ENCODE assay signal across 8 mouse cellular contexts in the genomic region with DNA sequence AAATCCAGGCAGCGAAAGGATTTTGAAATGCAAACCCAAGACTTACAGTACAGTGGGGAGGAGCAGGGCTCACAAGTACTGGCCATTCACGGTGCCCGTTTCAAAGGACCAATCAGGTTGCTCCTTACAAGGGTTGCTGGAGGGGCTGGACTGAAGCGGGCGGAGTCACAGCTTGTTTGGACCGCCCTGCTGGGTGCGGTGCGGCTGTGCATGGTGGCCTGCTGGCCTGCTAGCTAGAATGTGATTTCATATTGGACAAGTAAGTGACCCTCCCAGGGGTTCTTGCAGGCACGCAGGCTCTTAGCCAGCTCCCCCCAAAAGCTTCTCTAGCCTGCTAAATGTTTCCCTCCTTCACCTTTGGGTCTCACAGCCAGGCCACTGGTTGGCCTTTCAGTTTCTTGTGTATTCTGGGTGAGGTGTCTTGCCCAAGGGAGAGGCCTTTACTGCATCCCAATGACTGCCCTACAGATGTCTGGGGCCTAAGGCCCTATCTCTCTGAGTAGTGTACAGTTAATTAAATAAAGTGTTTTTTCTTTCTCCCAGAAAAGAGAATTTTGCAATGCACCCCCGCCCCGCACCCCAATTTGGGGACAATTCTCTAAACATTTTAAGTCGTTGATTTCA. TPM values are rescaled to one million over a fixed set of nuclear protein-coding genes. Genes with fewer than 3 reads are reported as not detected.
A peak's percentile ranks its signal among the peaks of the same experiment; 100 is the strongest.
DNase-seq lines count a peak whose midpoint lies in the region; ATAC-seq and TF ChIP-seq lines count a peak whose summit lies in the region.

A gene (plus strand): TSS at position 175 of the 624 bp plus-strand sequence.

- peak; percentile 95 for TF ChIP-seq POLR2A in lung, adult 2 months (IDR thresholded peaks at IDR 0.05; ENCODE audit: borderline replicate concordance, extremely low read depth, low read depth, low read length)

- peak within 1 kb of the TSS; percentile 58 for H3K4me3 ChIP-seq in layer of hippocampus, adult 2 months
- peak within 1 kb of the TSS; percentile 56 for H3K4me3 ChIP-seq in lung, adult 2 months (replicated peaks; ENCODE audit: extremely low read depth, low read depth, low read length)
- H3K4me3 ChIP-seq in neural tube, embryonic 15.5 days (replicated peaks), result peak within 1 kb of the TSS; percentile 45

- peak; percentile 62 for TF ChIP-seq CTCF in layer of hippocampus, adult 2 months (conservative IDR thresholded peaks at IDR 0.05)
- TF ChIP-seq CTCF in lung, adult 2 months (IDR thresholded peaks at IDR 0.05; ENCODE audit: insufficient read depth, low read length), result no peak

- peak within 1 kb of the TSS; percentile 96 for H3K27ac ChIP-seq in layer of hippocampus, adult 2 months
- H3K27ac ChIP-seq in neural tube, embryonic 15.5 days (replicated peaks), result peak within 1 kb of the TSS; percentile 83

- WGBS in lung, adult 2 months, result 26% methylated on average over 12 of the region's 12 CpGs
- 24% methylated on average over 12 of the region's 12 CpGs for WGBS in neural tube, embryonic 15.5 days

- peak within 1 kb of the TSS; percentile 58 for H3K9ac ChIP-seq in neural tube, embryonic 15.5 days (replicated peaks)

- no peaks in the 10 kb centered on the region for H3K36me3 ChIP-seq in neural tube, embryonic 15.5 days

- peaks cover 2% of the 10 kb centered on the region for H3K4me1 ChIP-seq in lung, adult 2 months (ENCODE audit: control insufficient read depth, insufficient read depth, low read length)
- peaks cover 9% of the 10 kb centered on the region for H3K4me1 ChIP-seq in neural tube, embryonic 15.5 days

- H3K27me3 ChIP-seq in neural tube, embryonic 15.5 days (replicated peaks), result no peaks in the 10 kb centered on the region

- peak; percentile 100 for ATAC-seq in neural tube, embryonic 15.5 days (ENCODE audit: low FRiP score)

- no peaks in the 10 kb centered on the region for H3K9me3 ChIP-seq in neural tube, embryonic 15.5 days (replicated peaks)

- peak; percentile 94 for DNase-seq in Muller cell, postnatal 12 days (ENCODE audit: inconsistent ontology term)
- peak; percentile 99 for DNase-seq in cerebellum, adult 9-10 months
- DNase-seq in forelimb bud, embryonic 11.5 days (ENCODE audit: low read depth, low spot score), result peak; percentile 96
- DNase-seq in heart, postnatal 4 days, result peak; percentile 99
- peak; percentile 97 to 98 for DNase-seq in layer of hippocampus, adult 2 months (ENCODE audit: low spot score in 2 of 2)
- DNase-seq in lung, adult 2 months, result peak; percentile 99
- DNase-seq in testis, postnatal 10 days (ENCODE audit: low spot score), result peak; percentile 97

- H3K4me2 ChIP-seq in neural tube, embryonic 15.5 days, result peak within 1 kb of the TSS; percentile 70

RNA-seq across cellular contexts. Expression of the gene that starts here (rescaled TPM):
- 1 to 10 TPM; 7.5 to 8.3 TPM for total RNA-seq in heart, postnatal 4 days (2021)
- 10 to 100 TPM in 1 of 2 experiments, 1 to 10 TPM in 1; 9.4 to 16.9 TPM for total RNA-seq in layer of hippocampus, adult 2 months (2021)
- polyA plus RNA-seq in lung, adult 2 months (2012; rRNA removed), result 5.3 and 5.5 TPM in 2 replicates
- polyA plus RNA-seq in neural tube, embryonic 15.5 days (2015; fragmentation: Nextera tagmentation; extraction: Ambion mirVana), result 7.0 and 8.5 TPM in 2 replicates

Comparison
In these comparisons a context has a peak if more than half of its experiments do, and no peak if none do; other contexts are left out.
1. Peak in every context shown above with its lines: DNase-seq, ATAC-seq, H3K4me3 ChIP-seq and H3K27ac ChIP-seq.